Mouse (Mus musculus): ENCODE measurements around the gene Gm20830.
"Not testable (repeated sequence)": the region's sequence is repeated elsewhere in the genome, so short reads cannot be mapped to it uniquely, and the experiment has no call there.

Gene Gm20830

DNA sequence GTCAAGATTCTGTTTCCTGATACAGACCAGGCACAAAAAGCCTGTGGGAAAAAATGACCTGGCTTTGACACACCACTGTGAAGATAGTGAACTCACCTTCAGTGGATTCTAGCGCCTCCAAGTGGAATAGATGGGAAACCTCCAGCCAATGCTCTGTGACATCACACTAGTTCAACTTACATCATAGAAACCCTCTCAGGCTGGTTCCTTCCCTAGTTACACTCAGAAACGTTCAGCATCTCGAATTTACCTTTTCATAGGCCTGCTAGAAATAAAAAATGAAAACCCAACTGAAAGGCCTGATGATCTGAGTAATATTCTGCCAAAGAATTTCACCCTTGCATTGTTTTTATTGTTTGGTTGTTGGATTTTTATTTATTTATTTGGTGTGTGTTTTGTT lies at the start of gene Gm20830:
TSS of gene Gm20830 (minus strand) at position 101 of the 400 bp plus-strand sequence.
- not testable (repeated sequence) for DNase-seq (ENCODE audit: low spot score)

Data from yolk sac, embryonic 10.5 days (tissue).